Mouse (Mus musculus): ENCODE results near the gene Dpy30. TPM values are rescaled to one million over a fixed set of nuclear protein-coding genes. Genes with fewer than 3 reads are reported as not detected.
A peak's percentile ranks its signal among the peaks of the same experiment; 100 is the strongest.

Gene Dpy30
- total RNA-seq (2014; rRNA removed; ENCODE audit: low replicate concordance), result 65.6 and 96.7 TPM in 2 replicates
- polyA plus RNA-seq (2015; fragmentation: Nextera tagmentation; extraction: Ambion mirVana), result 209 and 213 TPM in 2 replicates

DNA sequence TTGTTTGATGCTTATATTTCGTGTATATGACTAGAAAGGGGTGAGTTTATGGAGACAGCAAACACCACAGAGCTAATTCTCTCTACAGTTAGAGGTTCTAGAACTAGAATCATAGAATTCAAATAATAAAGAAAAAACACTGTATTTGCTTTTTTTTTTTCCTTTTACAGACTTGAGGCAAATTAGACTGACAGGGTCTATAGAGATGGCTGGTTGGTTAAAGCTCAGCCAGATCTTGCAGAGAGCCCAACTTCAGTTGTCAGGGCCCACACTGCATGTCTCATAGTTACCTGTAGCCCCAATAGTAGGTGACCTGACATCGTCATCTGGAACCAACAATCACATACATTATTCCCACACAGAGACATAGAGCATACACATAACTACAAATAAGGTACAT, at the start of gene Dpy30:
Gene Dpy30 (minus strand): TSS at position 101 of the 400 bp plus-strand sequence.
- Histone ChIP-seq H3K4me3 (ENCODE audit: low read depth, low read length) (no peak within 1 kb of the TSS), H3K9ac (replicated peaks; ENCODE audit: low read depth, low read length) (no peak within 1 kb of the TSS), H3K27ac (ENCODE audit: low read depth) (no peak within 1 kb of the TSS), H3K9me3 (replicated peaks; ENCODE audit: control insufficient read depth, low read length) (no peaks in the 10 kb centered on the region), H3K27me3 (ENCODE audit: control insufficient read depth, insufficient read depth, low read length) (no peaks in the 10 kb centered on the region), H3K4me2 (ENCODE audit: low read depth, low read length) (no peak within 1 kb of the TSS), H3K36me3 (replicated peaks; ENCODE audit: control insufficient read depth, insufficient read depth, low read length) (no peaks in the 10 kb centered on the region), H3K4me1 (ENCODE audit: control insufficient read depth, insufficient read depth) (no peaks in the 10 kb centered on the region)
- ATAC-seq (ENCODE audit: insufficient read depth, low read depth), result no peak
- DNase-seq (ENCODE audit: low spot score), result no peak
- TF ChIP-seq EP300 (IDR thresholded peaks at IDR 0.05; ENCODE audit: low read depth) (no peak), CTCF (IDR thresholded peaks at IDR 0.05; ENCODE audit: low read depth) (no peak)
- WGBS, result 73% methylated on average over 2 of the region's 2 CpGs

DNA sequence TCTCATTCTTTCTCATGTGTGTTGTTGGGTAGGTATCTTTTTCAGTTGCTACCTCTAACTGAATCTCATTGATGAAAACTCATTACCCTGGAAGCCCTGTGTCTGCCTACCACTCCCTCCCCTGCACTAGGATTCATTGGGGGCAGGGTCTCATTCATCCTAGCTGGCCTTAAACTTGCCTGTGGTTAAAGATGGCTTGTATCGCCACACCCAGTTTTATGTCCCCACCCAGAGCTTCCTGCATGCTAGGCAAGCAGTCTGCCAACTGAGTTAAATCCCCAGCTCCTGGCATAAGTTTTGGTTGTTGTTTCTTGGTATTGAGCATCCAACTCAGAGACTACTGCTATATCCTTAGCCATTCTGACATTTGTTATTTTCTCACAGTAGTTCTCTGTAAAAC, 39.8 kb upstream of the Dpy30 start:
- Histone ChIP-seq H3K9me3 (replicated peaks; ENCODE audit: control insufficient read depth, low read length) (no peaks in the 10 kb centered on the region), H3K4me2 (ENCODE audit: low read depth, low read length) (no peak overlapping the region), H3K4me1 (ENCODE audit: control insufficient read depth, insufficient read depth) (no peaks in the 10 kb centered on the region), H3K27me3 (ENCODE audit: control insufficient read depth, insufficient read depth, low read length) (no peaks in the 10 kb centered on the region), H3K4me3 (ENCODE audit: low read depth, low read length) (no peak overlapping the region), H3K36me3 (replicated peaks; ENCODE audit: control insufficient read depth, insufficient read depth, low read length) (peaks cover 30% of the 10 kb centered on the region), H3K9ac (replicated peaks; ENCODE audit: low read depth, low read length) (no peak overlapping the region), H3K27ac (ENCODE audit: low read depth) (no peak overlapping the region)
- TF ChIP-seq CTCF (IDR thresholded peaks at IDR 0.05; ENCODE audit: low read depth) (no peak), EP300 (IDR thresholded peaks at IDR 0.05; ENCODE audit: low read depth) (no peak)
- 89% methylated on average over 1 of the region's 1 CpGs for WGBS
- ATAC-seq (ENCODE audit: insufficient read depth, low read depth), result no peak
- no peak for DNase-seq (ENCODE audit: low spot score)

DNA sequence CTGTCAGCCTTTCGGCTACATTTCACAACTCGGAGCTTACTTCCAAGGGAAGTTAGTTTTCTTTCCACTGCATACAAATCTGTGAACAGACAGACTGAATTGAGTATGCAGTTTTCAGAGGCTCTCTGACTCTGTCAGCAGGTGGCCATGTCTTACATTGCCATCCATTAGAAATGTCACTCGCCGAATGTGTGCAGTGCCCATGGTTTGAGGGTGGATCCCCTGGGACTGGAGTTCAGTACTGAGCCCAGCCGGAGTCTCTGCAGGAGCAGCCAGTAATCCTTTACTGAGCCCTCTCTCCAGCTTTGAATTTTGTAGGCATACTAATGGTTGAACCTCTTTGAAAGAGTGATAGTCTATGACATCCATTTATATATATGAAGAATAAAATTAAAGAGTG, 17.4 kb upstream of the Dpy30 start:
- Histone ChIP-seq H3K4me1 (ENCODE audit: control insufficient read depth, insufficient read depth) (peaks cover 21% of the 10 kb centered on the region), H3K9me3 (replicated peaks; ENCODE audit: control insufficient read depth, low read length) (no peaks in the 10 kb centered on the region), H3K4me3 (ENCODE audit: low read depth, low read length) (no peak overlapping the region), H3K27me3 (ENCODE audit: control insufficient read depth, insufficient read depth, low read length) (no peaks in the 10 kb centered on the region), H3K9ac (replicated peaks; ENCODE audit: low read depth, low read length) (no peak overlapping the region), H3K36me3 (replicated peaks; ENCODE audit: control insufficient read depth, insufficient read depth, low read length) (no peaks in the 10 kb centered on the region), H3K27ac (ENCODE audit: low read depth) (no peak overlapping the region), H3K4me2 (ENCODE audit: low read depth, low read length) (peak overlapping the region; percentile 92)
- no peak for TF ChIP-seq EP300 (IDR thresholded peaks at IDR 0.05; ENCODE audit: low read depth)
- WGBS, result 60% methylated on average over 5 of the region's 5 CpGs
- ATAC-seq (ENCODE audit: insufficient read depth, low read depth), result no peak
- DNase-seq (ENCODE audit: low spot score), result no peak

DNA sequence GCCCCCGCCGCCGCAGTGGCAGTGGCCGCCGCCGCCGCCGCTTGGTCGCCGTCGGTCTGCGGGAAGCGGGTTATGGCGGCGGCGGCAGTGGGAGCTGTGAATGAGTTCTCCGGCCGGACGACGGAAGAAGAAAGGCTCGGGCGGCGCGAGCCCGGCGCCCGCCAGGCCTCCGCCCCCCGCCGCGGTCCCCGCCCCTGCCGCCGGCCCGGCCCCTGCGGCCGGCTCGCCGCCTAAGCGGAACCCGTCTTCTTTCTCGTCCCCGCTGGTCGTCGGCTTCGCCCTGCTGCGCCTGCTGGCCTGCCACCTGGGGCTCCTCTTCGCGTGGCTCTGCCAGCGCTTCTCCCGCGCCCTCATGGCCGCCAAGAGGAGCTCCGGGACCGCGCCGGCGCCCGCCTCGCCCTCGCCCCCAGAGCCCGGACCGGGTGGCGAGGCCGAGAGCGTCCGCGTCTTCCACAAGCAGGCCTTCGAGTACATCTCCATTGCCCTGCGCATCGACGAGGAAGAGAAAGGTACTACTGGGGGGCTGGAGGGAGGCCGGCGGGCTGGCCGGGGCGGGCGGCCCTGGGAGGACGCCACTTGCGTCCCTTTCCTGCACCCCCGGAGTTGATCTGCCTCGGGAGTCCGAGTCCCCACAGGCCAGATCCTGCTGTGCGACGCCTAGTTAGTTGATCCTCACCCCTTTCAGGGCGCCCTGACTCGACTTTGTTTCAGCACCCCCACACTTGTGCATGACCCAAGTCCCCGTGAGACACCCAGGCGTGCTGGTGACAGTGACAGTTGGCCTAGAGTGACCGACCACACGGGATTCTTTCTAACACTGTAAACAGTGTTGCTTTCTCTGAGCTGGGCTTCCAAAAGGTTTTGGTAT, 15.4 kb upstream of the Dpy30 start, which contains the start of gene Spast:
Gene Spast (plus strand): TSS at position 51 of the 868 bp plus-strand sequence.
- DNase-seq (ENCODE audit: low spot score) (peak; percentile 45), ATAC-seq (ENCODE audit: insufficient read depth, low read depth) (peak; percentile 84)
- Histone ChIP-seq H3K9me3 (replicated peaks; ENCODE audit: control insufficient read depth, low read length) (no peaks in the 10 kb centered on the region), H3K27ac (ENCODE audit: low read depth) (peak within 1 kb of the TSS; percentile 98), H3K4me1 (ENCODE audit: control insufficient read depth, insufficient read depth) (peaks cover 21% of the 10 kb centered on the region), H3K27me3 (ENCODE audit: control insufficient read depth, insufficient read depth, low read length) (no peaks in the 10 kb centered on the region), H3K9ac (replicated peaks; ENCODE audit: low read depth, low read length) (peak within 1 kb of the TSS; percentile 93), H3K4me3 (ENCODE audit: low read depth, low read length) (peak within 1 kb of the TSS; percentile 94), H3K36me3 (replicated peaks; ENCODE audit: control insufficient read depth, insufficient read depth, low read length) (no peaks in the 10 kb centered on the region), H3K4me2 (ENCODE audit: low read depth, low read length) (peak within 1 kb of the TSS; percentile 92)
- WGBS, result 1% methylated on average over 65 of the region's 90 CpGs
- TF ChIP-seq EP300 (IDR thresholded peaks at IDR 0.05; ENCODE audit: low read depth) (no peak), CTCF (IDR thresholded peaks at IDR 0.05; ENCODE audit: low read depth) (no peak)

DNA sequence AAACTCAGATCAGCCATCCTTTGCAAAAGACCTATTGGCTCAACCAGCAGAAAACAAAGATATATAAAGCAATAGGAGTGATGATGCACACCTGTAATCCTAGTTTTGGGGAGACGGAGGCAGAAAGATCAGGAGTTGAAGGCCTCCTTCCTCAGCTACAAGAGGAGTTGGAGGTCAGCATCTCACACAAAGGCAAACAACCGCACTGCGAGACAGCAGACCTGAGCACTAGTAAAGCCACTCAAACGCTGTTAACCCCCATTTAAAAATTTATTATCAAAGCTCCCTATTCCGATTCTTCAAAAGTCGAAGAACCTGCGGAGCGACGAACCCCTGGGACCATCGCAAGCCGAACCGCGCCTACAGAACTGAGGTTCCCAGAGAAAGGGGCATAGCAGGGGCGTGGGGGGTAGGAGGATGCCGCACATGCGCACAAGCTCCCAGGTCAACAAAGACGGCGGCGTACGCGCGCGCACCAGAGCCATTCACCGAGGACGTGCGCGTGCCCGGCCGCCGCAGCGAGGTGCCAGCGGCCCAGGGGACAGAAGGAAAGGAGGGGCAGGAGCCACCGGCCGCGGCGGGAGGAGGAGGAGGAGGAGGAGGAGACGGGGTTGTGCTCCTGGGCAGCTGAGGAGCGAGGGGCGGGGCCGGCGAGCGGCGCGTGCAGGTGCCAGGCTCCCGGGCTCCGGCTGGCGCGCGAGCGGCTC, 14.6 kb upstream of the Dpy30 start:
- DNase-seq (ENCODE audit: low spot score), result peak; percentile 97
- ATAC-seq (ENCODE audit: insufficient read depth, low read depth), result peak; percentile 96
- Histone ChIP-seq H3K27ac (ENCODE audit: low read depth) (peak overlapping the region; percentile 98), H3K27me3 (ENCODE audit: control insufficient read depth, insufficient read depth, low read length) (no peaks in the 10 kb centered on the region), H3K9ac (replicated peaks; ENCODE audit: low read depth, low read length) (peak overlapping the region; percentile 93), H3K4me3 (ENCODE audit: low read depth, low read length) (peak overlapping the region; percentile 94), H3K36me3 (replicated peaks; ENCODE audit: control insufficient read depth, insufficient read depth, low read length) (no peaks in the 10 kb centered on the region), H3K4me1 (ENCODE audit: control insufficient read depth, insufficient read depth) (peaks cover 21% of the 10 kb centered on the region), H3K4me2 (ENCODE audit: low read depth, low read length) (peak overlapping the region; percentile 92), H3K9me3 (replicated peaks; ENCODE audit: control insufficient read depth, low read length) (no peaks in the 10 kb centered on the region)
- under 1% methylated on average over 33 of the region's 50 CpGs for WGBS
- TF ChIP-seq CTCF (IDR thresholded peaks at IDR 0.05; ENCODE audit: low read depth) (no peak), EP300 (IDR thresholded peaks at IDR 0.05; ENCODE audit: low read depth) (no peak)
